Mouse (Mus musculus) retina, postnatal 7 days (tissue): ENCODE data around the gene Olfr1330.
"Not testable (repeated sequence)": the region's sequence is repeated elsewhere in the genome, so short reads cannot be mapped to it uniquely, and the experiment has no call there.

ENCODE experiments used
- DNase-seq: peaks from one replicate; pipeline ENCODE4 v3.0.0-alpha.2; 2012; ENCODE audit warnings: low read depth, low spot score

The Olfr1330 gene

DNA sequence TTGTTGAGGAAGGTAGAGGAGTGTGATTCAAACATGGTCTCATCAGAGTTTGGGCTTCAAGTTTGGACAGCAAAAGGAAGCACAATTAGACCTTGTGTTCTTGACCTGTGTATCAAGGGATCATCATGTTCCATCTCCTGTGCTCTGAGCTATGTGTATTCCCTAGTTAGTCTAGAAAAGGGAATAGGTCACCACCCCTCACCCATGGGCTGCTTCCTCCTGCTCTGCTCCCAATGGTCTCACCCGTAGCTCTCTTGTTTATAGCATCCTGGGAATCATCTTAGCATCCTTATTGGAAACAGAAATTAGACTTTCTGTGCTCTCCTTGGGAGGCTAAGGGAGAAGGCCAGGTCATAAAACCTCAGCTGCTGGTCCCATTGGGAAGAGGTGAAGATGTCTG, at the start of gene Olfr1330:
Gene Olfr1330, plus strand, starts transcription at position 301 of the 400 bp plus-strand sequence.
- DNase-seq = no peak

DNA sequence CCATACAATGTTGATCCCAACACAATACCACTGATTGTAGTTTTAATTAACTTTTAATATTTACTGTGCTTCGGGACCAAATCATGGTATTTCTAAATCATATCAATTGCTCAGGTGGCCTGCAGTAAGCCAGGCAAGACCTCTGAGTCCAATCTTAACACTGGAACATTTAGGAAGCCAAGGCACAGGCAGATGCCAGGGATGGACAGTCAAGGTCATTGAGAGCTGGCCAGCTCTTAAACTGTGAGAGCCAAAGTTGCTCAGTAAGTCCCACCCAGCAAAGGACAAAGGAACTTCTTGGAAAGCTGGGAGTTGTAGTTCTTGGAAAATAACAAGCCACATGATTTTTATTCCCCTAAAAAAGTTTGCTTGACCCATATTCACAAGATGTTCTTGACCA, 26.6 kb upstream of the Olfr1330 start:
- no peak for DNase-seq

DNA sequence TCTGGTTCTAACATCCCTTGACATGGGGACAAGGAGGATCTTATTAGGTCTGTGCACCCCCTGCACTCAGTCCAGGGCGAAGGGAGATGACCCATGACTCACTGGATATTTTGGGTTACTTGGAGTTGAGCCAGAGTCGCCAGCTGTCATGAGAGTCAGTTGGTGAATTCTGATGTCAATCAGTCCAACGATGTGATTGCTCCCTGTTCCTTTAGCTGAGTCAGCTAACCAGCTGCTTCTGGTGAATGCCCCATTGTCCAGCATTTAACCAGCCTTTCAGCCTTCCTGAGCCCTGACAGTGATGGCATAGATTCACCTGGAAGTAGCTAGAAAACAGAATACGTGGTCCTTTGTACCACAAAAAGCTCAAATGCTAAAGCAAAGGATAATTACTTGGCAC, 25.7 kb upstream of the Olfr1330 start:
- DNase-seq = peak; percentile 36

DNA sequence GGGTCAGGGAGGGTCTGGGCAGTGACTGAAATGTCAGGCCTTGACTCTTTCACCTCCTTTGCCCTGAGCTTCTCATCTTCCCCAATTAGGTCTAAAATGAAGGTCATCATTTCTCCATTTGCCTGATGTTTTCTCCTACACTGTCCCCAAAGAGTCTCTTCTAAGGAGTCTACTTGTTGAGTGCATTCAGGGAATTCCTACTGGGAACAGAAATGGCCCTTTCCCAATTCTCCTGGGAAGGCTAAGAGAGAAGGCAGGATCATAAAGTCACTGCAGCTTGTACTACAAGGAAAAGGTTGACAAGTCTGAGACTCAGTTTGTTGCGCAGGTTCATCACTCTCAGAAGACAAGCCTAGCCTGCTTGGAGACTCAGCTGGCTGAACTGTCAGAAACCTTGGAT, 24.0 kb upstream of the Olfr1330 start, which contains the start of gene Olfr1331:
Gene Olfr1331, plus strand, starts transcription at position 301 of the 400 bp plus-strand sequence.
- no peak for DNase-seq

DNA sequence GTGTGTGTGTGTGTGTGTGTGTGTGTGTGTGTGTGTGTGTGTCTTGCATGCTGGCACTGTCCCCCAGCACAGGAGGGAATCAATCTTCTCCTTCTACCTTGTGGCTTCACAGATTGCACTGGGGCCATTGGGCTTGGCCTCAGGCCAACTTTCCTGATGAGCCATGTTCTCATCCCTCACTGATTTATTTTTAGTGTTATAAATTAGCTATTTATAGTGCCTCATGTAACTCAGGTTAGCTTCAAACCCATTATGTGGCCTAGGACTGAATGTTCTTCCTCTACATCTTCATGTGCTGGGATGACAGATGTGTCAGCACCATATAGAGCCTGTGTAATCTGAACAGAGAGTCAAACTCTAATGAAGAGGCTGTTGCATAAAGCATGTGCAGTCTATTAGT, 20.8 kb upstream of the Olfr1330 start:
- no peak for DNase-seq

DNA sequence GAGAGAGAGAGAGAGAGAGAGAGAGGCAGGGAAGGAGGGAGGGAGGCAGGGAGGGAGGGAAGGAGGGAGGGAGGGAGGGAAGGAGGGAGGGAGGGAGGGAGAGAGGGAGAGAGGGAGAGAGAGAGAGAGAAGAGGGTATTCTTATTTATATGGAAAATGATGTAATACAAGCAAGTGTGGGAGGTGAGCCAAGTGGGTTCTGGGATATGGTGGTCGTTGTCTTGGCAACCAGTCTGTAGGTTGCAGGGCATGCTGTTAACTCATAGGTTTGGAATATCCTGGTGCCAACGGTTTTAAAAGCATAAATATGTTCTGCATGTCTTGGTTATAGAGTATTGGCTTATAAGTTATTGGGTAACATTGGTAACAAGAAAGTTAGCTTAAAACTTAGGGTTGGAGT, 13.6 kb downstream of the Olfr1330 start:
- no peak for DNase-seq

DNA sequence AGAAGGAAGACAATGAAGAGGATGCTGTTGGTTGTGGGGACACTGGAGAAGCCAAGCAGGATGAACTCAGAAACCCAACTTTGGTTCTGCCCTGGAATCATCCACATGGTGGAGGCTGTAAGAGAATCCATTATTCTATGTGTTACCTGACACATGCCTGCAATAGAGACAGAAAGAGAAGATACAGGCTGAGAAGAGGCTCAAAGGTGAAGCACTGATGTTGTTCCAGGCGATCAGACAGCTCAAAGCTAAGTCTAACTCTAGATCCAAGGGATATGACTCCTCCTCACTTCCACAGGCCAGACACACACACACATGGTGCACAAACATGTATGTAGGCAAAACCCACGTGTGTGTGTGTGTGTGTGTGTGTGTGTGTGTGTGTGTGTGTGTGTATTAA, 29.0 kb downstream of the Olfr1330 start, which contains the start of gene Olfr1329:
Gene Olfr1329, minus strand, starts transcription at position 101 of the 400 bp plus-strand sequence.
- not testable (repeated sequence) for DNase-seq

DNA sequence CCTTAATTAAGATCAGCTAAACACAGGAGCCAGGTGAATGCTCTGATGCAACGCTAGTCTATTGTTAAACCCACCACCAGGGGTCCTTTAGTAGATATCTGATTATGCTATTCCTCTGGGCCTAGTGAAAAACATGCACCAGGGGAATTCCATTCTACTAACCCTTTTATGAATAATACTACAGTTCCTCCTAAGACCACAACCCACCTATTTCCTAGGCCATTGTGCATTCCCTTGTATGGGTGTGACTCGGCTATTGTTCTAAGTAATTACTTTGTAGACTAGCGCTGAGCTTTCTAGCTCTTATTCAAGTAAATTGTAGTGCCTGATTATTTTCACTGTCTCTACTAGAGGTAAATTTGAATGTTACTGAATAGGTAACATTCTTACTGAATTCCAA, 42.9 kb downstream of the Olfr1330 start:
- DNase-seq = not testable (repeated sequence)

DNA sequence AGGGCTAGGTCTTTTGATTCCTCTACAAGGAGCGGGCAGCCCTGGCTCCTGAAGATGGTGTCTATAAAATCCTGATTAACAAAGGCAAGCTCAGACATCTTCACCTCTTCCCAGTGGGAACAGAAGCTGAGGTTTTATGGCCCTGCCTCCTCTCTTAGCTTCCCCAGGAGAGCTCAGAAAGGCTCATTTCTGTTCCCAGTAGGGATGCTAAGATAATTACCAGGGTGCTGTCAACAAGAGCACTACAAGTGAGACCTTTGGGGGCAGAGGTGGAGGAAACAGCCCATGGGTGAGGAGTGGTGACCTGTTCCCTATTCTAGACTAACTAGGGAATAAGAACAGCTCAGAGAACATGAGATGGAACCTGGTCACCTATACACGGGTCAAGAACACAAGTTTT, 50.1 kb downstream of the Olfr1330 start, which contains the start of gene Olfr1328:
Gene Olfr1328, minus strand, starts transcription at position 101 of the 400 bp plus-strand sequence.
- DNase-seq = no peak
